Mouse (Mus musculus) embryonic facial prominence, embryonic 14.5 days (tissue): ENCODE data around the gene Nacc1. TPM values are rescaled to one million over a fixed set of nuclear protein-coding genes. Genes with fewer than 3 reads are reported as not detected.

Experiments
- ATAC-seq: fragments of 200-750 bp; cut with Nextera tagmentation; 2 replicates; pipeline ENCODE4 v1.8.0; 2017; ENCODE audit warnings: low read depth, moderate number of reproducible peaks, moderate TSS enrichment
- DNase-seq: peaks from one replicate; pipeline ENCODE4 v3.0.0-alpha.2; 2015; ENCODE audit warnings: low spot score
- H3K27ac ChIP-seq: fragments of 300-500 bp; sonication (generic); replicated peaks from 2 replicates; pipeline ENCODE4 v1.5.1; 2014; ENCODE audit warnings: low read depth, mild to moderate bottlenecking, low read length, moderate library complexity
- H3K27me3 ChIP-seq: fragments of 300-500 bp; sonication (generic); replicated peaks from 2 replicates; pipeline ENCODE4 v1.6.1; 2014; ENCODE audit warnings: low read length; ENCODE audit not compliant: control insufficient read depth, insufficient read depth
- H3K36me3 ChIP-seq: fragments of 300-500 bp; sonication (generic); 2 replicates; pipeline ENCODE4 v1.6.1; 2014; ENCODE audit warnings: low read length, mixed read lengths; ENCODE audit not compliant: control insufficient read depth, insufficient read depth
- H3K4me1 ChIP-seq: fragments of 300-500 bp; sonication (generic); 2 replicates; pipeline ENCODE4 v1.6.1; 2014; ENCODE audit warnings: antibody characterized with exemption, low read length; ENCODE audit not compliant: control insufficient read depth, insufficient read depth
- H3K4me2 ChIP-seq: fragments of 300-500 bp; sonication (generic); 2 replicates; pipeline ENCODE4 v1.6.1; 2014; ENCODE audit warnings: low read depth, mild to moderate bottlenecking, low read length, moderate library complexity, mixed read lengths
- H3K4me3 ChIP-seq: fragments of 300-500 bp; sonication (generic); 2 replicates; pipeline ENCODE4 v1.5.1; 2014; ENCODE audit warnings: low read depth, mild to moderate bottlenecking, low read length
- H3K9ac ChIP-seq: fragments of 300-500 bp; sonication (generic); 2 replicates; pipeline ENCODE4 v1.6.1; 2014; ENCODE audit warnings: low read depth, mild to moderate bottlenecking, low read length, moderate library complexity, mixed read lengths
- H3K9me3 ChIP-seq: fragments of 300-500 bp; sonication (generic); 2 replicates; pipeline ENCODE4 v1.6.1; 2016; ENCODE audit warnings: low read length; ENCODE audit not compliant: control insufficient read depth
- WGBS: fragments of 180-500 bp; shearing (Covaris S2); extraction: QIAGEN DNeasy Blood & Tissue Kit; methylation state at CpG from one replicate; pipeline ENCODE4 v1.1.7; 2014; 5-methylcytosine and 5-hydroxymethylcytosine counted together
- polyA plus RNA-seq: library from polyadenylated mRNA; unstranded; fragments of >200 nt; fragmentation: Nextera tagmentation; extraction: Ambion mirVana; gene quantifications from 2 replicates; pipeline ENCODE4 v1.2.1, GENCODE M21; 2014

The Nacc1 gene
- polyA plus RNA-seq, 1 experiment from 2014 or later: 19.7 TPM

GRCm38 (mm10) chr8:84660819-84661457 lies 26.7 kb downstream of the Nacc1 start:
- H3K27me3 ChIP-seq: no peaks in the 10 kb centered on the region
- peak overlapping the region; percentile 84 for H3K4me3 ChIP-seq
- DNase-seq (peak; percentile 62), ATAC-seq (no peak)
- WGBS: 2% methylated on average over 20 of the region's 20 CpGs
- H3K4me1 ChIP-seq: peaks cover 45% of the 10 kb centered on the region
- H3K27ac ChIP-seq: peak overlapping the region; percentile 96
- no peaks in the 10 kb centered on the region for H3K9me3 ChIP-seq
- no peaks in the 10 kb centered on the region for H3K36me3 ChIP-seq
- peak overlapping the region; percentile 88 for H3K4me2 ChIP-seq
- H3K9ac ChIP-seq: peak overlapping the region; percentile 92

GRCm38 (mm10) chr8:84659936-84660818 lies 27.5 kb downstream of the Nacc1 start:
- peaks cover 51% of the 10 kb centered on the region for H3K4me1 ChIP-seq

GRCm38 (mm10) chr8:84658951-84659350 lies 28.7 kb downstream of the Nacc1 start:
- H3K4me3 ChIP-seq: no peak overlapping the region
- no peak overlapping the region for H3K9ac ChIP-seq
- peaks cover 58% of the 10 kb centered on the region for H3K4me1 ChIP-seq
- DNase-seq (no peak), ATAC-seq (no peak)
- no peaks in the 10 kb centered on the region for H3K36me3 ChIP-seq
- 65% methylated on average over 1 of the region's 1 CpGs for WGBS
- peak overlapping the region; percentile 96; the same call in 1 of the 2 replicates for H3K27ac ChIP-seq
- no peak overlapping the region; the same call in 1 of the 2 replicates for H3K4me2 ChIP-seq
- no peaks in the 10 kb centered on the region for H3K9me3 ChIP-seq
- H3K27me3 ChIP-seq: no peaks in the 10 kb centered on the region

More at GRCm38 (mm10) chr8:84659936-84660818, 27.5 kb downstream of the Nacc1 start:
- 2% methylated on average over 33 of the region's 33 CpGs for WGBS
- ATAC-seq (no peak), DNase-seq (peak; percentile 78)
- no peaks in the 10 kb centered on the region for H3K27me3 ChIP-seq
- no peaks in the 10 kb centered on the region for H3K36me3 ChIP-seq
- peak overlapping the region; percentile 84 for H3K4me3 ChIP-seq
- no peaks in the 10 kb centered on the region for H3K9me3 ChIP-seq
- H3K9ac ChIP-seq: peak overlapping the region; percentile 92
- H3K4me2 ChIP-seq: peak overlapping the region; percentile 88
- peak overlapping the region; percentile 96 for H3K27ac ChIP-seq

GRCm38 (mm10) chr8:84657680-84658079 lies 30.0 kb downstream of the Nacc1 start:
- H3K4me2 ChIP-seq: no peak overlapping the region
- H3K4me1 ChIP-seq: peaks cover 51% of the 10 kb centered on the region
- WGBS: 46% methylated on average over 4 of the region's 4 CpGs
- H3K9ac ChIP-seq: no peak overlapping the region
- H3K4me3 ChIP-seq: no peak overlapping the region
- ATAC-seq (no peak), DNase-seq (no peak)
- H3K36me3 ChIP-seq: no peaks in the 10 kb centered on the region
- peak overlapping the region; percentile 97 for H3K27ac ChIP-seq
- no peaks in the 10 kb centered on the region for H3K27me3 ChIP-seq
- H3K9me3 ChIP-seq: no peaks in the 10 kb centered on the region

- peak overlapping the region; percentile 39 for H3K4me3 ChIP-seq
- H3K9ac ChIP-seq: peak overlapping the region; percentile 72
Measured at GRCm38 (mm10) chr8:84657203-84657602, 30.5 kb downstream of the Nacc1 start.

GRCm38 (mm10) chr8:84656641-84657126 lies 31.0 kb downstream of the Nacc1 start:
- ATAC-seq: peak; percentile 62
- peaks cover 51% of the 10 kb centered on the region for H3K4me1 ChIP-seq
- H3K36me3 ChIP-seq: no peaks in the 10 kb centered on the region
- DNase-seq: peak; percentile 94
- no peaks in the 10 kb centered on the region for H3K27me3 ChIP-seq
- 0% methylated on average over 22 of the region's 23 CpGs for WGBS
- H3K27ac ChIP-seq: peak overlapping the region; percentile 97
- peak overlapping the region; percentile 72 for H3K9ac ChIP-seq
- H3K9me3 ChIP-seq: no peaks in the 10 kb centered on the region
- H3K4me2 ChIP-seq: peak overlapping the region; percentile 77
- H3K4me3 ChIP-seq: peak overlapping the region; percentile 39

More at GRCm38 (mm10) chr8:84657203-84657602, 30.5 kb downstream of the Nacc1 start:
- peak overlapping the region; percentile 77 for H3K4me2 ChIP-seq
- H3K27me3 ChIP-seq: no peaks in the 10 kb centered on the region
- H3K36me3 ChIP-seq: no peaks in the 10 kb centered on the region
- H3K27ac ChIP-seq: peak overlapping the region; percentile 97
- H3K4me1 ChIP-seq: peaks cover 51% of the 10 kb centered on the region
- DNase-seq: no peak
- ATAC-seq: no peak
- H3K9me3 ChIP-seq: no peaks in the 10 kb centered on the region

- Histone ChIP-seq H3K4me2 (peak overlapping the region; percentile 77), H3K4me1 (peaks cover 51% of the 10 kb centered on the region), H3K27me3 (no peaks in the 10 kb centered on the region), H3K9ac (peak overlapping the region; percentile 72), H3K27ac (peak overlapping the region; percentile 97), H3K9me3 (no peaks in the 10 kb centered on the region), H3K4me3 (peak overlapping the region; percentile 39), H3K36me3 (no peaks in the 10 kb centered on the region)
- 2% methylated on average over 10 of the region's 10 CpGs for WGBS
- DNase-seq: peak; percentile 75
- ATAC-seq: peak; percentile 20
Measured at GRCm38 (mm10) chr8:84656191-84656525, 31.5 kb downstream of the Nacc1 start.

- Histone ChIP-seq H3K27ac (peak overlapping the region; percentile 97), H3K27me3 (no peaks in the 10 kb centered on the region), H3K4me1 (peaks cover 45% of the 10 kb centered on the region), H3K9ac (peak overlapping the region; percentile 72), H3K9me3 (no peaks in the 10 kb centered on the region), H3K4me3 (peak overlapping the region; percentile 39), H3K4me2 (peak overlapping the region; percentile 77), H3K36me3 (no peaks in the 10 kb centered on the region)
- peak; percentile 60 for ATAC-seq
- peak; percentile 93 for DNase-seq
- under 1% methylated on average over 14 of the region's 15 CpGs for WGBS
Measured at GRCm38 (mm10) chr8:84655336-84656190, 32.1 kb downstream of the Nacc1 start.
